Mouse (Mus musculus): ENCODE data around the gene Gm21954.

Gm21954 gene

GRCm38 (mm10) chr3:55420436-55421083, 51.5 kb downstream of the Gm21954 start:
- in situ Hi-C loops (cut with MboI; ENCODE audit: unreplicated experiment in 2 of 2) = no loop called here

- in situ Hi-C loops (cut with MboI; ENCODE audit: unreplicated experiment in 2 of 2) = no loop called here
Measured at GRCm38 (mm10) chr3:55419334-55419733, 52.7 kb downstream of the Gm21954 start.

- in situ Hi-C loops (cut with MboI; ENCODE audit: unreplicated experiment in 2 of 2) = no loop called here
Measured at GRCm38 (mm10) chr3:55418845-55419244, 53.2 kb downstream of the Gm21954 start.

GRCm38 (mm10) chr3:55415527-55415950, 56.5 kb downstream of the Gm21954 start:
- in situ Hi-C loops (cut with MboI; ENCODE audit: unreplicated experiment in 2 of 2) = no loop called here
